Mouse (Mus musculus): Measurements from ENCODE around the gene Prkn.

Prkn gene

DNA sequence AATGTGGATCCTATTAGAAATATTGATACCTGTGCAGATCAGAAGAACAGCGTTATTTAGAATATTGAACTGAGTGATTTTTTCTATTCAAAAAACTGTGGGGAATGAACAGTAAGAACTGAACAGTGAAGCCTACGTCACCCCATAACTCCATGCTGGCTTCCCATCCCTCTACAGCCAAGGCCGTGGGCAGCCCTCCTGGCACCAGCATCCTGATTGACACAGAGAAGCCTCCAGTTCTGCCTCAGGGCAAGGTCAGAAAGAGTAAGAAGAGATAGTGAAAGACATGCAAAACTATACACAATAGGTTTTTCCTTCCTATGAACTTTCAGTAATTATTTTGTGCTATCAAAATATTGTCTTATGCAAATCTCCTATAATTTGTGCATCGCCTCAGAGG lies 557.5 kb downstream of the Prkn start:
- in situ Hi-C loops (cut with MseI, MboI) = no loop called here

DNA sequence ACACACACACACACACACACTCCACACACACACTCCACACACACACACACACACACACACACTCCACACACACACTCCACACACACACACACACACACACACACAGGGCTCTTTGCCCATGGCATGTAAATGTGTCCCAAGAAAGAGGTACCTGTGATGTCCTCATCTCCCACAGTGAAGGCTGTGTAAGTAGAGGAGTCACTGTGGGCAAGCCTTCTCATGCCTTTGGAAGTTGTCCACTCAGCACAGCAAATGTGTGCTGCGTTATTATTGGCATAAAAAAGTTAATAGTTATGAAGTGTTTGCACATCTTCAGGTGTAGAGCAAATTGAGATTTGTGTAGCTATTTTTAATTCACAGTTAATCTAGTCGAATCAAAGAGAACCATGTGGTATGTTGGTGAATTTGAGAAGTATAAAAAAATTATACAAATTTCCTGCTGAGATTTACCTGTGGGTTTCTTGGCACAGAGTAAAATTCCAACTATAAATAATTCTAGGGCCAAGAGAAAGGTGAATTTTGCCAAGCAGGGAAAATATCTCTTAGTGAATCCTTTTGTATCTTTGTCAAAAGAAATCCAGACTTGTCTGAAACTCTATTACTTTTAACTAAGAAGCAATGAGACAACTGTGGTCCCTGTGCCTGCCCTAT lies 562.2 kb downstream of the Prkn start:
- in situ Hi-C loops (cut with MseI, MboI) = no loop called here

DNA sequence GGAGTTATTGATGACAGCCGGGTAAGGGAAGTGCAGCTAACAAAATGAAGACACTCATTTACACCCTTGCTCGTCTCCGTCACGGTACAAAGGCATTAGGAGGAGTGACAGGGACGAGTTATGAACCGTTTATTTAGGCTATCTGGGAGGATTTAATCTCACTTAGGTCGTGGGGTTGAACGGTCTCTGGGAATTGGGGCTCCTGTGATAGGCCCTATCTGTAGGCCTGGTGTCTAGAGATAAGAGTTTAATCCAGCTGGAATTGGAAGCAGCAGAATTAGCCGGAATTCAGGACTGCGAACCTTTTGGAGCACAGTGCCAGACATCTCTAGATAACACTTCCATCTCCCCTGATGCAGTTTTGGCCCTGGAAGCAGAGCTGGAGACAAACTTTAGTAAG lies 571.2 kb downstream of the Prkn start:
- in situ Hi-C loops (cut with MseI, MboI) = no loop called here

DNA sequence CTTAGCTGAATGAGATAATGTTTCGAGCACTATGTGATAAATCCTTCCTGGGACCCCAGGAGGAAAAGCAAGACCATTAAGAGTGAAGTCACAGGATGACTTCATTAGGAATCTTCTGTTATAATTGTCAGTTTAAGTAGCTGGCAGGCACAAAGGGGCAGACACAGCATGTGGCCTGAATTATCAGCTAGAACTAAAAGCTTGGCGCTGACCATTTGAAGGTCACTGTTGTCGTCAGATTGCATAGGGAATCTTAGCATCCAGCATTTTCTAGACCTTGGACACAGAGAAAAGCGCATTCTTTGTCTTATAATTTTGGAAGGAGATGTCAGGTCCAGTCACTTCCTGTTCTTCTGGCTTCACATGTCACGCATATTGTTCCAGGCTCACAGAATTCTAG lies 573.5 kb downstream of the Prkn start:
- in situ Hi-C loops (cut with MseI, MboI) = no loop called here

DNA sequence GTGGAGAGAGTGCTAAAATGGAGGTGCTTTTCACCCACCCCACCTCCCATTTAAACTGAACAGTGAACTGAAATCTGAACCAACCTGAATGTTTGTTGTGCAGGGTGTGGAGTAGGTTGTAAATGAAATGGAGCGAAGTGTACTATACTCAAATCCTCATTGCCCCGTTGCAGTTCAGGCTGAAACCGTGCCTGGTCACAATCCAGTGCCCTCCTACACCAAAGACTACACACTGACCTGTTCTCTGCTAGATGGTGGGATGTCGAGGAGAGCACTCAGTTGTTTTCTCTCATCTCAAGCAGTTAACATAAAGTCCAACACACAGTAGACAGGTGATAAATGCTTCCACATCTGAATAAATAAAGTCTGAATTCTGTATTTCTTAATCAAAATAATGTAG lies 574.1 kb downstream of the Prkn start:
- in situ Hi-C loops (cut with MseI, MboI) = no loop called here

DNA sequence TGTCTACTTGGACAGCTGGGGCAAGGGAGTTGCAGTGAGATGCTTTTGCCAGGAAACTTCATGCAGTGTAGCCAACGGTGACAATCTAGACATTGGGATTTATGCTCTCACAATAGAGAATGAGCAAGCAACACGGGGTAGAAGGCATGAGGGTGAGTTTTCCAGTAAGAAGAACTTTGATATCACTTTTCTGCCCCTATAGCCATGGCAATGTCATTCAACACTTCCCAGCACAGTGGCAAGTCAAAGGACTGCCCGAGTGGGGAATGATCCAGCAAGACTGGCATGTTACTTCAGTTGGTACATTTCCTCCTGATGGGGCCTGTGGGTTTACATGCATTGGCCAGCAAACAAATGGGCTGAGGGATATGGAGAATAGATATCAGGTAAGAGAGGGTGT lies 577.0 kb downstream of the Prkn start:
- in situ Hi-C loops (cut with MseI, MboI) = no loop called here

DNA sequence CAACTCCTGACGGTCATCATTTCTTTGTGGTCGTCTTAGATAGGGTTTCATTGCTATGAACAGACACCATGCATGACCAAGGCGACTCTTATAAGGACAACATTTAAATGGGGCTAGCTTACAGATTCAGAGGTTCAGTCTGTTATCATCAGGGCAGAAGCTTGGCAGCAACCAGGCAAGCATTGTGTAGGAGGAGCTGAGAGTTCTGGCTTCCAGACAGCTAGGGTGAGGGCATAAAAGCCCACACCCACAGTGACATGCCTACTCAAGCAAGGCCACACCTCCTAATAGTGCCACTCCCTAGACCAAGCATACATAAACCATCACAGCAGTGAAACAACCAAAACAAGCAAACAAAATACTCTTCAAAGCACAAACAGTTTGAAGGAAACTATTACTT lies 579.3 kb downstream of the Prkn start:
- in situ Hi-C loops (cut with MseI, MboI) = no loop called here

DNA sequence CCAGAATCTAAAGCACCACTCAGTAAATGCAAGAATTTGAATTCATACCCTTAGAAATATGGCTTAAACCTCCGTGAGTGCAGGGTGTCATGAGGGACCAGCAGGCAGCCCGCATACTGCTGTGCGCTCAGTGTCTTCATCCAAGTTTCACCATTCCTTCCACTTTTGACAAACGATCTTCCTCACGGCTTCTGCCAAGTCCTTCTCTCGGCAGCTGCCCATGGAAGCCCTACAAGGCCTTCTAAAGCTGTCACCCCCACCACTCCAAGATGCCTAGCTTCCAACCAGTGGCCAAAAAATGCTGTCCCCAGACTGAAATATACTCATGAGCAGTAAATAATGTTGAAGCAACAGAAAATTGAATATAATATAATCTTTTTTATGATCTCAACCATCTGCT lies 580.7 kb downstream of the Prkn start:
- in situ Hi-C loops (cut with MseI, MboI) = no loop called here

DNA sequence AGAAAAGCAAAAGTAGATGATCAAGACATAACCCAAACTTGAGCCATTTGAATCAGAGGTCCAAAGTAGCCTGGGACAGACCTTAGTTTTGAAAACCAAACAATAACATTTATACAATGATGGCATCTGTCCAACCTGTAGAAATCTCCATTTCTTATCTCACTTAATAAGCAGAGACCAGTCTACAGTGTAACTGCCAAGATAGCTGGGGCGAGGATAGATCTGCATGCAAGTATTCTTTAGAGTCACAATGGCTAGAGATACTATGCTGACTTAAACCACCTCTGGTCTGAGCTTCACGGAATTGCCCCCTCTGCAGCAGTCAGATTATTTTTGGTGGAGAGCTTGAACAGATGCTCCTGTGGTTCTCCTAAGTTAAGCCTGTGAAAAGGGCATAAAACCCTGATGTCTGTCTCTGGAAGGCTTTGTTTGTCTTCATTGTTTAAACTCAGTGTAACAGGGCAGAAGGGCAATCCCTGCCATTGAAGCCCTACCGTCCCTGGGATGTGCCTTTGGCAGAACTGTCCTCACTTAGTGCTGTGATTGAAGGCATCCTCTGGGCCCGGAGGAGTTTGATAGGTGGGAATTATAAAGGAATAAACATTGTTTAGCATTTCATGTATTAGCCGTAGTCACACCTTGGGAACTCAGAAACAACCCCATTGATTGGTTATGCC lies 581.2 kb downstream of the Prkn start:
- in situ Hi-C loops (cut with MseI, MboI) = no loop called here

DNA sequence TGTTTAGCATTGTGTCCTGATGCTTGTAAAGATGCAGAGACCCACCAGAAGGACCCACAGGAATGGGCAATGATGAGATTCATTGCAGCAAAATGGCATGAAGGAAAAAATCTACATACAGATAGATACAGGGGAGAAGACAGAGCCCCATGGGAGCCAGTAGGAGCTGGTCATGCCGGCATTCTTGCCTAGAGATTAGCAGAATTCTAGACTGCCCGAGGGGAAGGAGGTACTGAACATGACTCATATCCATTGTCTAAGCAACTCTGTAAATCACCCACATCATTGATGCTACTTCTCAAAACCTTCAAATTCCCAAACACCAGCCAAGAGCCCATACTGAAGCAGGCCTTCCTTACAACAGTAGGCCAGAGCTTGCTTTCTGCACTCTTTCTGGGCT lies 591.1 kb downstream of the Prkn start:
- in situ Hi-C loops (cut with MseI, MboI) = no loop called here

DNA sequence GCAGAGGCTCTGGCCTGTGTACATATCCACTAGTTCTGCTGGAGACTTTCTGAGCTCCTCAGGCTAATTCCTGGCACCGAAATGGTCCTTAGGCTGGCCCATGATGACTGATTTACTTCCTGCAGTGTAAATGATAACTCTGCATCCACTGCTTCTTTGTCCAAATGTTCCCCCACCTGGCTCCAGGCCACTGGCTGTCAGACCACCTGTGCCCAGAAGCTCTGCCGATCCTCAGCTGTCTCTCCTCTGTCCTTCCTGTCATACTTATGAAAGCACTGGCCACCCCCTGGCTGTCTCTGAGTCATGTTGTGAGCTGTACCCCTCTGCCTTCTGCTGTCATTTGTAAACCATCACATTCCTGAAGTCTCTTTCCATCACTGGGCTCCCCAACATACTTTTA lies 592.4 kb downstream of the Prkn start:
- in situ Hi-C loops (cut with MseI, MboI) = no loop called here

DNA sequence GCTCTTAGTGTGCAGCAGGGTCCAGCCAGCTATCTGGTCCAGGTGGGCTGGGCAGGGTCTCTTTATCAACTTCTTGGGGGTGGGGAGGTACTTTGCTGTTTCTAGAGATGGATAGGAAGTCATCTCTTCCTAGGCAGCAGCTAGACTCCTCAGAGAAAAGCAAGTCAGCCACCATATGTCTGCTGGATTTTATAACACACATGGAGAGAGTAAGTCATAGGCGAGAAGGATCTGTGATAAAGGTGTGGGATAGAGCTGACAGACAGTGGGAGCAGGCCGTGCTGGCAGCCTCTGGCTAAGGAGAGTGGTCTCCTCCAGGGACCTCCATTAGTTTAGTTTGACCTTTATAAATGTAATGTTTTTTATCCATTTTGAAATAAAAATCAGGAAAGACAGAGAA lies 622.5 kb downstream of the Prkn start:
- in situ Hi-C loops (cut with MseI, MboI) = no loop called here

DNA sequence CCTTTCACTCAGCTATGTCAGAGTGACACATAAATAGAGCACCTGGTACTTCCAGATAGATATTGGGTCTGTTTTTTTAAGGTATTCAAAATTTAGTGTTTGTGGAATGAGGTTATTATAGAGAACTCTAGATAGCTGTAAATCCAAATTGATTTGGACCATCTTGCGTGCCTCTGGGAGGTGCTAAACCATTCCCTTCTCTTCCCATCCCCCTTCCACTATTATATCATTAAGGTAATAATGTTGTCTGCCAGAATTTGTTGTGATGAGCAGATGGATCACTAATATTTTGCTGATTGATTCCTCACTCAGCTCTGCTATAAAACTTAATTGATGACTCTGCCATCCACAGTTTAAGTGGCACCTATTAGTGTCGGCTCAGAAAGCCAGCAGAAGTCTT lies 625.9 kb downstream of the Prkn start:
- in situ Hi-C loops (cut with MseI, MboI) = no loop called here

DNA sequence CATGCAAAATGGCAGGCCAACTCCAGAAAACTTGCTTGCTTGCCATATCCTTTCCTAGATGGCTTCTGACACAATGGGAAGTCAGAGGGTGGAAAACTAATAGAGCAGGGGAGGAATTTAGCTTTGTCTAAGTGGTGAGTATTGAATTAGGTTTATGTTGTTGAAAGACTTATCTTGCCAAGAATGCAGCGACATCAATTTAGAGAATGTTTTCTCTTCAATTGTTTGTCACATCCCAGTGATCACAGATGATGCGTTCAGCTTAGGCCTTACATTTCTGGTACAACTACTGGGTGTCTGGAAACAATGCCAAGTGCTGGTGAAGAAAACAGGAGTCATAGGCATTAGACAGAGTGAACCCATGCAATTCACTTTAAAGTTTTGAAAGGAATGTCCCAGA lies 628.4 kb downstream of the Prkn start:
- in situ Hi-C loops (cut with MseI, MboI) = no loop called here

DNA sequence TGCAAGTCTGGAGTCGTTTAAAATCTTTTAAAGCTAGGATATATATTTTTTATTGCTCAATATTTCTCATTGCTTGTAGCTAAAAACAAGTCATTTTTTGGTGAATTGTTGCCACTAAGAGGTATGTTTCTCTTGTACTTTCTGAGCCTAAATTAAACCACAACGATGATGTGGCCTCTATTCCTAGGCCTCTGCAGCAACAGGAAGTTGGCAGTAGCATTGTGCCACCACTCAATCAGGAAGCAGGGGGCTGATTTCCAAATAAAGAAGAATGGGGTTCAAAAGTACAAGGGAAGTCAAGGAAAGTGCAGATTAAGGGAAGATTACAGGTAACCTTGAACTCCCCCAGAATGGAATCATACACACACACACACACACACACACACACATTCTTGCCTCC lies 642.8 kb downstream of the Prkn start:
- in situ Hi-C loops (cut with MseI, MboI) = no loop called here

DNA sequence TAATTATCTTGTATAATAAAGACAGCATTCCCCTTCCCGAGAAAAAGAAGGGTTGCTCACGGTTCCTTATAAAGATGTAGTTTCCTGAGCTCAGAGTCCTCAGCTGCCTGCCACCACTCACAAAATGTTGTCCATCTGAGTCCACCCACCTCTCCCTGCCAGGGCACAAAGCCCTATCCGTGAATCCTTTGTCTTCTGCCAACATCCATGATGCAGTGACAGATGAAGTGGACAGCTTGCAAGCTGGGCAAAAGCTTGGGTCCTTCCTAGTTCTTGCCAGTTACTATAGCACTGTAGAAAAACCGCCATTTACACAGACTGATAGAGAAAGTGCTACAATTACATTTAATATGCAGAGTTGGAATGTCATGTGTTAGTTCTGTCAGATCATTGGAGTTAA lies 649.9 kb downstream of the Prkn start:
- in situ Hi-C loops (cut with MseI, MboI) = no loop called here

DNA sequence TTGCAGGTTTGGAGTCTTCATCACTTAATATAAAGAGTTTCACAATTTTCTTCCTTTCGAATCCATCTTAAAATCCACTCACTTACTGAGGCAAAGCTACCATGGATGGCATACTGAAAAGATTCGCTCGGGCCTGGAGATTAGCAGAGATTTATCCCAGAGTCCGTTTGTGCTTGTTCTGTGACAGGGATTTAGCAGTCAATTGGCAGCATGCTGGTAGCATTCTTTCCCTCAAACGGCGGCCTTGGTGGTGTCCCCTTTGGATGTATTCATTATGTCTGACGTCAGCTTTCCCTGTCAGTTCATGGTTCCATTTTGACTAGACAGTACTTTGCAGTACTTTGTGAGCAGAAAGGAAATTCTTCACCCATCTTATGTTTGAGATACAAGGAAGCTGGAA lies 662.4 kb downstream of the Prkn start:
- in situ Hi-C loops (cut with MseI, MboI) = no loop called here

DNA sequence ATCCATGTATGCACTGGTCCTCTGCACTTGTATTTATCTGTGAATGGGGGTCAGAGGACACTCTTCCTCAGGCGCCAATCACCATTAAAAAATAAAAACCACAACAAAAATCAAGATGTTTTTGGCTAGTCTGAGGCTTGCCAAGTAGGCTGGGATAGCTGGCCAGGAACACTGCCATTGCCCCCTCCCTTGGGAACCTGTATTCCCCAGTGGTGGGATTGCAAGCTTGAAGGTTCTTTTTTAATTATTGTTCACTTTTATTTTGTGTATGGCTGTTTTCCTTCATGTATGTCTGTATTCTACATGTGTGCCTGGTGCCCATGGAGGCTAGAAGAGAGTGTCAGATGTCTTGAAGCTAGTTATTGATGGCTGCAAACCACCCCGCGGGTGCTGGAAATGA lies 664.3 kb downstream of the Prkn start:
- in situ Hi-C loops (cut with MseI, MboI) = no loop called here

DNA sequence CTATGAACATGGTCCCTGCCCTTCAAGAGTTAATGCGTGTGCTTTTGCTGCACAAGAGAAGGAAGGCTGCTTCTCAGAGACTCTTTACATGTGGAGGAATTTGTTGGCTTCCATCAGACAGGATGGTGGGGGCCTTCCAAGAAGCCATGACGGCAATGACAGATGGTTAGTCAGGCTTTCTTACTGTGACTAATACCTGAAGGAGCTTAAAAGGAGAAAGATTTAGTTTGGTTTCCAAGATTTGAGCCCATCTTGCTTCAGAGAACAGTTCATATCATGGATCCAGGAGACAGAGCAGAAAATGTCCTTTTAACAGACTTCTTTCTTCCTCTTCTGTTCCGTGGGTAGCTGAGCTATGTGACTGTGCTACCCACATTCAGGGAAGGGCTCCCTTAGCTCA lies 666.9 kb downstream of the Prkn start:
- in situ Hi-C loops (cut with MseI, MboI) = no loop called here

DNA sequence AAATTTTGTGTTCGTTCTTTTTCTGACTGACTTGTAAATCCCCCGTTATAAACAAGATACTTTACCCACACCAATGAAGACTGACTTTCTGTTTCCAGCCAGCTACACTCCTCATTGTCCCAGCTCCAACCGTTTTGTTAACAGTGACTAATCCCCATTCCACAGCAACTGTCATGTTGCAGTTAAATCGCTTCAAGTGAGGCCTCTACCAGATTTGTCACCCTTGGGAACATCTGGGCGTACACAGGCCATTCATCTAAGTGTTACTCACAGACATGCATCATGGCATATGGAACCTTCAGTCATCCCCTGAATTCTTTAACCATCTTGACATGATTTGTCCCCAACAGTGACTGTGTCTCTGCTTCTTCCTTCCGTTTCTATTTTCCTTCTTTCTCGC lies 669.9 kb downstream of the Prkn start:
- in situ Hi-C loops (cut with MseI, MboI) = no loop called here

DNA sequence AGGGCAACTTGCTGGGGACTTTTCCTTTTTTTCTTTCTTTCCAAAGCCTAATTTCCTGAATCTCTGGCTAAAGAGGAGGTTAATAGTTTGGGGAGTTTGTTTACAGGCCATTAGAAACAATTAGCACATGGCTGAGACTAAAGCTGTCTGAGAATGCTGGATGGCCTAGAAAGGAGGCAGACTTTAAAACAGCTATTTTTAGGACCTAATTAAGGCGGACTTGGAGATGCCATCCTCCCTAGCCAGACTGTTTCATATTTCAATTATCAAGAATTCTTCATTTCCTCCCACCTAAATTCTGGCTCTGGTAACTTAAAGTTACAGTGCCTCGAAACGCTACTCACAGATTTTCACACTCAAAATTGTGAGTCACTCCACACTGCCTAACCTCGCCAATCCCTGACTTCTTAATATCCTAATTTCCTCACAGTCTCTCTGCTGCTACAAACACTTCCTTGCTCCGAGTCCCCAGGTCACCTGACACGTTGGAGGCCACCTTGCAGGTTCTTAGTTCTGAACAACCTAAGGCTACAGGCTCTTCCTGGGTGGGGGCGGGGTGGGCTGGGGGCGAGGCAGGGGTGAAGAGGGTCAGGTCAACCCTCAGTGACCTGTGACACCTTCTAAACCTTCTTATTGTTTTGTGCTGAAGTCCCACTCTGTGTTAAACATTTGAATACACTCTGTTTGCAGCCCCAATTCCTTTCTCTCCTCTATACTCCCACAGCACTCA lies 674.0 kb downstream of the Prkn start:
- in situ Hi-C loops (cut with MseI, MboI) = no loop called here

DNA sequence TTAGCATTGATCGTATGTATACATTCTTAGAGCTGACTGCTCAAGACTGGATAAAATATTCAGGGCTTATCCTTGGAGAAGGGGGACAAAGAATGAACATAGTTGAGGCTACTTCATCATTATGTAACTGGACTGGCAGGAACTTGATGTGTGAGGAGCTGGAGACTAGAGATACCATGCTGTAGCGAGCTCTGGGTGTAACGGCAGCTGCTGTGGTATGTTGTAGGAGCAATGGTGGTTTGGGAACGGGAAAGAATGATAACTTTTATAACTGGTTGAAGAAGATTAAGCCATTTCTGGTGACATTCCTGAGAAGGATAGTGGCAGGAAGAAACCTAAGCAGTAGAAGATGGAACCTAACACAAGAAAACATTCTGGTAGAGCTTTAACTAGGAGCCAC lies 675.4 kb downstream of the Prkn start:
- in situ Hi-C loops (cut with MseI, MboI) = no loop called here

DNA sequence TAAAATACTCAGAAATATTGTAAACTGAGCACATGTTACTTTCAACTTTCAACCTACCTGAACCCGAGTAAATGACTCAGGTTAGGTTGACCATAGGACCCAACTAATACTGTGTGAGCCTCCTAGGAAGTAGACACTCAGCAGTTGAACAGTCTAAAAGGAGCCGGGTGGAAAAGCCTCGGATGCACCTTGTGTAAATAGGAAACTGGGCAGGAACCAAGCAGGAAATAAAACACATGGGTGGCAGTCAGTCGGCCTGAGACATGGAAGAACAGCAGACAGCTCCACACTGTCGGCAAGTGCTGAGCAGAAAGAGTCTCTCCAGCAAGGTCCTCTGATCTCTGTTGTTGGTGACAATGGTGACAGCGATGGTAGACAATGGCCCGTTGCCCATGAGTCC lies 676.0 kb downstream of the Prkn start:
- in situ Hi-C loops (cut with MseI, MboI) = no loop called here

Data from mouse trophoblast stem cell (cell line).